Mouse (Mus musculus): ENCODE measurements at regions not wholly inside any gene's neighbourhood (a gene's known extent, or its start where the extent isn't known, plus 50 kb on each side); places are given as distances from the start of the nearest gene placed in this dataset.
"Not testable (repeated sequence)": the region's sequence is repeated elsewhere in the genome, so short reads cannot be mapped to it uniquely, and the experiment has no call there.

DNA sequence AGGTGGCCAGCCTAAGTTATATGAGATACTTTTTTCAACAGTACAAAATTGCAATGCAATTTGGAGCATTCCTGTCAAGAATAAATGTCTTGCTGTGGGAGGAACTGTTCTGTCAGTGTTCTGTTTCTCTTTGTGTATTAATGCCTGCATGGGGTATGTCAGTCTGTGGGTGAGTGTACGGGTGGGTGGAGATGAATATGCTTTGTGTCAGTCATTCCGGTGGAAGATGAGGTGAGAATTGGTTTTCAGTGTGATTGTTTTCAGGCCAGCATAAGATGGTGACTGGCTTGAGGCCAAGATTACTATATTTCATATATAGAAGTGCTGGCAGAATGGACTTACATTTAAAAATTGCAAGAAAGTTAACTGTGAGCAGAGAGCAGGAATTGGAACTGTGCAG lies 184.0 kb downstream of the Frk start:
- DNase-seq: no peak

DNA sequence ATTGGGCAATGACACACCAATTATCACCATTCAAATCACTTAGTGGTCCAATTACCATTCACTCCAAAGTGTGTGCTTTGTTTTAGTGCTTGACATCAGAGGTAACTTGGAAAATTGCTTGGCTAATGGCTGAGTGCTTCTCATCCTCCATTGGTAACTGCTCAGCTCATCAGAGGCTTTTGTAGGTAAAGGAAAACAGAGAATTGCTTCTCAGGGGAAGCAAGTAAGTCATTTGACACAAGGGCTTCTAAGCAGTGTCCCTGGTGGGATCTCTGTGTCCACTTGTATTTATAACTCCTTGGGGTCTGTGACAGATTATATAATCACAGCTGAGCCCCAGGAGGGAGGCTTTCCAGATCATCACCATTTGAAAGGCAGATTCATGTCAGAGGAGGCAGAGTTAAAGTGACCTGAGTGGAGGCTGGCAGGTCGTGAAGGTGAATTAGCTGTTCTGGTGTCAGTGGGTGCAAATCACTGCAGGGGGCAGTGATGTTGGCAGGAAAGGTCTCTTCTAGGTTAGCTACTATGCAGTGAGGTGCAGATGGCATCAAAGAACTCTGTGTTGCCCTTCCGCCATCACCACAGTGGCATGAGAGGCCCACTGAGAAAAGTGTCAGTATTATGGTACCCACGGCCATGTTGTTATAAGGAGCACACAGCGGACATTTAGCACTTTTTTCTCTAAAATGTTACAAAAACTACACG lies 184.7 kb downstream of the Frk start:
- DNase-seq: no peak

DNA sequence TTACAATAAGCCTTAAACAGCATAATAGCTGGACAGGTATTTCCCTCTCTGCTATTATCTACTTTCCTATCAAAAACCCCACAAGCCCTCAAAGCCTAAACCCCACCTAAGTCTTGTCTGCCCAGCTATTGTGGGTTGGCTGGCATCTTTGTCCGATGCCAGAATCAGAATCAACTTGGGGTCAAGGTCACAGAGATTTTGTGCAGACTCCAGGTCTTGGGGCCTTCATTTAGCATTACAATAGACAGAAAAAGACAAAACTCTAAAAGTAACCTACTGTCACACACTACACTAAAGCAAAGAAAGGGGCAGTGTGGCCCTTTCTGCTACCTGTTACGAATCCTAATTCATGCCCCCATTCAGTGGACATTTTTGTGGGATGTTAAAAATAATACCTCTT lies 188.6 kb downstream of the Frk start:
- no peak for DNase-seq

DNA sequence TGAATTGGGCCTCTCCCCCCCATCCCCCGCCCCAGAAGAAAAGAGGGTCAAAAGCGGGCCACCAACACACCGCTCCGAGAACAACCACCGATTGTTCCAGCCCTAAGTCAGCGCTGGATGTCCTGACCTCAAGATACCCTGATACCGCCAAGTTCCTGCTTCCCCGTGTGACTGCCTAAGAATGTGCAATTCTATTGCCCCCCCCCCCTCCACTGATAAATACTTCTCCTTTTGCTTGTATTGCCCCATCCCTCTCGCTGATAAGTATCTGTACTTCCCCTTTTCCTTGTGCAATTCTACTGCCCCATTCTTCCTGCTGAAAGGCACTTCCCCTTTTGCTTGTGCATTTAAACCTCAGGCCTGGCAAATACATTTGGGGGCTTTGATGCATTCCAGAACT lies 216.2 kb downstream of the Frk start:
- DNase-seq: not testable (repeated sequence)

DNA sequence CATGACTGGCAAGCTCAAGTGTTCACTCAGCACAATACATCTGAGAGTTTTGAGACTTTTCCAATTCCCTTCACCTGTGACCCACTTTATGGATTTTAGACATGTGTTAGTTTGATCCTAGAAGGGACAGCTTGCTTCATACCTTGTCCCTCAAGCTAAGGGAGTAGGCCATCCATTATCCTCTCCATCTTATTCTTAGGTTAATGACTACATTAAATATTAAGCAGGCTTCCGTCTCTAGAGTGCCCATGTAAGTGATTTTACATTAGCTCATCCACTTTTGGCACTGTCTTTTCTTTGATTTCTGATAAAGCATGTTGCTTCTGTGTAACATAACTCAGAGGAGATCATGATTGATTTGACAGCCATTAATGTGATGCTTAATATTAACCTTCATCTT lies 218.8 kb downstream of the Frk start:
- DNase-seq: no peak

DNA sequence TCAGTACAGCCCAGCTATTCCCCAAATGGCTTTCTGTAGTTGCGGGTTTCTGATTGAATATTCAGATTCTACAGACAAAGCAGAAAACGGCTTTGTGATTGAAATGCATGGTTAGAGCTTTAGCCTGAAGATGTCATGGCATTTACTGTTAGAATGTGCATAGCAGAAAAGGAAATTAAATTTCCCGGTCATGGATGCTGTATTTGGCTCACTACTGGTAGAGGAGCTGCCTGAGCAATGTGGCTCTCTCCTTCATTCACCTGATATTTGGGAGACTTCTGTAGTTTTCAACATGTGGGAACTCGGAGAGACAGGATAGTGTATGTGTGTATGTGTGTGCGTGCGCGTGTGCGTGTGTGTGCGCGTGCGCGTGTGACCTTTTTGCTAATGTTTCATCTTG lies 222.2 kb downstream of the Frk start:
- DNase-seq: no peak

DNA sequence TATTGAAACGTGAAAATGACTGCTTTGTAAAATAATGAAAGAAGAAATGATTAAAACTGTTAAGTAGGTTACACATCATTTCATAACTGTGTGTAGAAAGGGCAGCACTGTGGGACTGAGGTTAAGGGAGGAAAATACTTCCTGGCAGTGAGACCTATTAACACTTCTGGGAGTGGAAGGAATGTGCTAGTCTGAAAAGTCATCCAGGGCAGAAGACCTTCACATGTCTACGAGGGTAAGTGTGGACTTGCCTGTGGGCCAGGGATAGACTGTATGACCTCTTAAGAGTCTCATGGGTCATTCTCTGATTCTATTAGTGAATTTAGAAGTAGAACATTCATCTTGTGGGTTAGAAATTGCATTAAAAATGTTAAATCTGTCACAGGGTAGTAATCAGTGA lies 248.1 kb downstream of the Frk start:
- DNase-seq: peak; percentile 5

DNA sequence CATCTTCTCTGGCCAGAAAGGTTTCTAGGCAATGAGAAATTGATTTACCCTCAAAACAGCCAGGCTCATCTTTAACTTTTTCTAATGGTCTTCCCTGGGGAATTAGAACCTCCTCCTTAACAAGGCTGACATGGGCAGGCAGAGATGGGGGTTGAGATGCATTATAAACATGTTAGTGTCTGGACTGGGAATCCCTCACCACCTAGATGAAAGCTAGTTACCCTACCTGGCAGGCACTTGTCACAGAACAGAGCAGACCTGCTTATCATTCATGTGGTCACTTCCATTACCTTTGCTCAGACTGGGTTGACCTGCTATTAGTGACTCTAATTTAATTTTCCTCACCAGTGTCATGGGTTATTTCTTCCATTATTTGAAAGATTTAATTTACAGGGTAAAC lies 279.2 kb downstream of the Frk start:
- DNase-seq: no peak

DNA sequence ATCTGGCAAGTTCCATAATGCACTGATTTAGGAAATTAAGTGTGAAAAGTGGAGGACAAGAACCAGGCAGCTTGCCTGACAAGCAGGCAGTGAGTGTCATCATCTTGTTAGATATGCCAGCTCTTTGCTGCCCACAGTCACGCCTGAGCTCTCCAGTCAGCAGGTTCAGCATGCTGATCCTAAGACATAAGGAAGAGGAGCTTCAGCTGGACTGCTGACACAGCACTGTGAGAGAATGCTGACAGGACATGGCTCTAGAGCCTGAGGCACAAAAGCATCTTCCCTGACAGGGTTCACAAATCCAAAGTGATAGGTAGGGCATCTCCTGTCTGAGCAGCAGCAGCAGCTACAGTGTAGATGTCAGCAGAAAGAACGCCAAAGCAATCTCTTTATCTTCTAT lies 308.9 kb downstream of the Frk start:
- no peak for DNase-seq

DNA sequence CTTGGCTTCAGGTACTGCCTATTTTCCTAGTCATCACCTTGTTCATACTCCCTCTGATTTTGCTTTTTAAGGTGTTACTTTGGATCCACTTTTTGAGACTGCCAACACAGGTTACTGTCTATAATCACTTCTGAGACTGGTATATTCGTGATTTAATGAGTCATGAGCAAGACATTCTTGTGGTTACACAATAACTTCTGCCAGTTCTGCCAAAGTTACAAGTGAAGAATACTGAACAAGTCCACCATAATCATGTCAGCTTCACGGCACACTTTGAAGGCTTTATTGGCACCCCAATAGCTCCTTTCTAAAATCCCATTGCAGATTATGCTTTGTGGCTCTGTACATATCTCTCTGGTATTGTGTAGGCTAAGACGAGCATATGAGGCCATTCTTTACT lies 327.9 kb downstream of the Frk start:
- no peak for DNase-seq

DNA sequence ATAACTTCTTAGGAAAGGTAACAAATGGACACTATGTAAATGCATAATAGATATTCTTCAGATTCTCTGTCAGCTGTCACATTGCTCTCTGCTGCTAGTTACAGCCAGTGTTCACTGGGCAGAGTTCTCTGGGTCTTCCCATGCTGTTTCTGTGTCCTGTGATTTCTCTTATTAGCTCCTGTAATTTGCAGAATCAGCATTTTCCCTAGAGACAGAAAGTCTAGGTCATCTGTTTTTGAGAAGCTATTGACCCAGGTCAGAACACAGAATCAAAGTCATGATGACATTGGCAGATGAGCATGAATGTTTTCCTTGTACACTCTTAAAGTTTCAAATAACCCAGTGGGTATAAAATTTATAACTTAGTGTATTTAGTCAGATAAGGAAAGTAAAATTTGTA lies 340.9 kb downstream of the Frk start:
- DNase-seq: no peak

DNA sequence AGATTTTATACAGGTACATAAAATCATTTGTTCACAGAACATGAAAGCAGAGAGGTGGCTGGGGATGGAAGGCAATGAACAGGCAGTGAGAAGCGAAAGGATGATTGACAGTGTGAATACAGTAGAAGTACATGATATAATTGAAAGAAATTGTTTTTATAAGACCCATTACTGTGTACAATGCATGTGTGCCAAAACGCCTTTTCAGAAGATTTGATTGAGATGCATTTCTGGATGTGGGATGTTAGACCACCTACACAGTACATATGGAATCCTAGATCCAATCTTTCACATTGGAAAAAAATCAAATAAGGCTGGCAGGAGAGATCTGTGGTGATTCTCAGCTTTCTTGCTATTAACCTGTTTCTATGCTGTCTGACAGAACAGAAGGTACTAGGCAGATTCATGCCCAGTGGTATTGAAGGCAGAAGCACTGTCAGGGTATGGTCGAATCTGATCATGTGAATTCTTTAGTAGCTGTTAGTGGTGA lies 358.9 kb downstream of the Frk start:
- DNase-seq: no peak

DNA sequence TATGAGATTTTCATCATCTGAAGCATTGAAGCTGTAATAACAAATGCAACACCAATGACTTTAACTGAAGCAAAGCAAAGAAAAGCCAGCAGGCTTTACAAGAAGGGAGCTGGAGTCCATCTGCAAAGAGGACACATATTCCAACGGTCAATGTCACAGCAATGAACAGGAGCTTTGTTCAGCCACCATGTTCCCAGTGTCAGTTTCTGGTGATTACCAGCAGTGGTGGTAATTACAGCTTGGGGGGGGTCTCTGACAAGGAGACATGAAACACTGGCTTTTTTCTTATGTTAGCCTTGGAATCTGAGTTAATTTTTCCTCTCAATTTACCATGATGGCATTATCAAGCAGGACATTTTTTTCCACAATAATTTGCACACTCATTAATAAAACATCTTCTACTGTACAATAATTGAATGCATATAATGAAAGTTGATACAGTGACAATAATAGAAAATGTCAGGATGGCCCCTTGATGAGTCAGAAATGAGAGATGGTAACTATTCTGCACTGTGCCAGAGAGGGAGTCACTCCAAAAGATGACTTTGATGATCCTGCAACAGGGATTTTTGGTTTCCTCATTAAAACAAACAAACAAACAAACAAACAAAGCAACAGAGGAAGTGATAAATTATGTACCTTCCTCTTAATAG lies 373.4 kb downstream of the Frk start:
- no peak for DNase-seq

DNA sequence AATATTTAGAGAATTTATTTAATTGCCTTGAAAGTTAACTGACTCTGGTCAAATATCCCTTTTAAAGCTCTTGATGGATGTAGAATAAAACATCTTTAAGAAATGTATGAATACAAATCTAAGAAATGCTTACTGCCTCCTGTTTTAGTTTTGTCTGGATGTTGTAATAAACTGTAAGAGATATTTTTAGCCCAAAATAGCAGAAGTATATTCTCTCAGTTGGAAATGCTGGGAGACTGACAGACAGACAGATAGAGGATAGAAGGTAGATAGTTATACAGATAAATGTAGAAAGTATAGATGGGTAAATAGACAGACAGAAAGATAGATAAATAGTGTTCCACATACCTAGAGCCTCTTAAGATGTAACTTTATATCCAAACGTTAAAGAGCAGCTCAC lies 379.5 kb downstream of the Frk start:
- no peak for DNase-seq

DNA sequence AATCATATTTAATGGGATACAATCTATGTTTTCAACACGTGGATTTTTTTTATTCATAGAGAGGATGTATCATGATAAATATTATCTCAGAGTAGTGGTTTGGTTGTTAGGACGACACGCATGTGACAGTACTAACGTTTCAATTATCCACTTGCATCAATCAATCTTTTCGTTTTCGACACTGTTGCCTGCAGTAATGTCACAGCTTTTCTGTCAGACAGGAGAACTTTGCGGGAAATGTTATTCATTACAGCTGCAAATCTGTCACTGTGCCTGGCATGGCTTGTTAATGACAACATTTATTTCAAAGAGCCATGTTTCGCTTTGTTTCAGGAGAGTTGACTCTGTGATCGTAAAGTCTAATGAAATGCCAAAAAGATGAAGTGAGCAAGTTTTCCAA lies 388.7 kb downstream of the Frk start:
- DNase-seq: no peak

DNA sequence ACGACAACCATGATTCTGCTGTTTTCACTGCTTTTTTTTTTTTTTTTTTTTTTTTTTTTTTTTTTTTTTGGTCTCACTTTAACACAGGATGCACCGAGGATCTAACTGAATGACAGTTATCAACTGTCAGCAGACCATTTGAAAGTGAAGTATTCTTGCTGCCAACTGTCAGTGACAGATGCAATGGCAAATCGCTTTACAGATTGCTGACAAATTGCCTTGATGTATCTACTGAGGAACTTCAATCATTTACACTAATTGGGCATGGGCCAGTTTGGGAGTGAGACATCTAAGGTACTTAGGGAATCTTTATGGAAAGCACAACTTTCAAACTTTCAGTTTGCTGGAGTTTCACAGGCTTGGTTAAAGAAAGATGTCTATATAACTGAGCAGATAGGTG lies 395.3 kb downstream of the Frk start:
- no peak for DNase-seq

DNA sequence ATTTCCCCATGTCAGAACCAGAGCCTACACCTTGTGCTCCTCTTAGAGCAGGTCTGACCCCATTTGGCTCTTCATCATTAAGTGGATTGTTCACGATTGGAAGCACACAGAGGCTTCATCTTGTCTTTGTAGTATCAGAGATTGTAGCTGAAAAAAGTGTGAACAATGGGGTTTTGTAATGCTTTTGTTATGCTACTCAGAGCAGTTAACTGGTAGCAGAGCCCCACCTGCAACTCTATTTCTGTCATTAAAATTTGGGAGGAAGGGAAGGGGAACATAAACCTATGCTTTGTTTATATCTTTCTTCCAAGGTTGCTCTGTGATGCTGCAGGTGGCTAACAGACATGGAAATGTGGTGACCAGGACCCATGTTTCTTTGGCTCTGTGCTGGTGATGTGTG lies 404.4 kb downstream of the Frk start:
- DNase-seq: no peak

DNA sequence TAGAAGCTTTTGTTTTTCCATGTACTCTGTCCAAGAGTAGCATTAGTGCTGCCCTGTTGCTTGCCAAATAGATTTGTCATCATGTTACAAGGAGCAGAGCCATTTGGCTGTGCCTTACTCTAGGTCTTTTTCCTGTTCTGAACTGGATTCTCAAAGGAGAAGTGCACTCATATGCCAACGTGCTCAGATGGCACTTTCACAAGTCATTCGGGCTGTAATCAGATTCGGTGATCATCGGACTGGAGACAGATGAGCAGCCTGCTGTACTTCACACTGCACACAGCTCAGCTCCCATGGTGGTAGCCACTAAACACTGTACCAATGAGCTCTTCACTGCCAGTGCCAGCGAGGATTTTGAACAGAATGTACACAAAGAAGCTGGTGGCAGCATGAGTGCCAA lies 421.1 kb downstream of the Frk start:
- DNase-seq: no peak

DNA sequence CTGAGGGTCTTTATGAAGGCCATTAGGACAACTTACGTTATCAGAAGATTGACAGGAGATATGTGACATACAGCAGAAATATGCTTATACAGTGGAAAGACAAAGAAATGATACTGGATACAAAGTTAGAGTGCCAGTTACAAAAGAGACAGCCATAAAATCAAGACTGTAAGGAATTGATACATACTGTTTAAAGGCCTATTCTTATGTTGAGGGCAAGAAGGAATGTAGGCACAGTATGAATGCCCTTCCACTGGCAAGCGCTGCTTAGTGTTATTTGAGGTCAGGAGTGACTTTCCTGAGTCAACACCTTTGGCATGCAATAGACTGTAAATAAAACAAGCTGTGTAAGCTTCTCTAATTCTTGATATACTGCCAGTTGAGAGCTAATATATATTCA lies 421.5 kb downstream of the Frk start:
- no peak for DNase-seq

DNA sequence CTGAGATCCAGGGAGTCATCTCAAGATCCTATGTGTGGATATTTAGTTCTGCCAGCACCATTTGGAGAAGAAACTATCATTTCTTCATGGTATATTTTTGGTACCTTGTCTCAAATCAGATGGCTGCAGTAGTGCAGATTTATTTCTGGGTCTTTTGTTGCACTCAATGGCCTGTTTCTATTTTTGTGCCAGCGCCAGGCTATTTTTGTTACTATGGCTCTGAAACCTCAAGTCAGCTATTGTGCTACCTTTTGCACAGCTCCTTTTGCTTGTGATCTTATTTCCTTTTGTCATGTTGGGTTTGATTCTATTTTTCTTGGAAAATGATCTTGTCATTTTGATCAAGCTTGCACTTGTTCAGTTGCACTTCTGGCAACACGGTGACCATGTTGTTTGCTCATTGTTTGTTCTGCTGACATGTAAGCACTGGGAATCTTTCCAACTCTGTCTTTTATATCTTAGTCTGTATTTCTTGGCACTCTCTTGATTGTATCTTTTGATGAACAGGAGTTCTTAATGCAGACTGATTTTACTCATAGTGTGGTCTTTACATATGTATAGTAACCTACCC lies 429.0 kb downstream of the Frk start:
- DNase-seq: no peak
